Comparison of ENCODE assay signal across 8 mouse cellular contexts in the genomic region with DNA sequence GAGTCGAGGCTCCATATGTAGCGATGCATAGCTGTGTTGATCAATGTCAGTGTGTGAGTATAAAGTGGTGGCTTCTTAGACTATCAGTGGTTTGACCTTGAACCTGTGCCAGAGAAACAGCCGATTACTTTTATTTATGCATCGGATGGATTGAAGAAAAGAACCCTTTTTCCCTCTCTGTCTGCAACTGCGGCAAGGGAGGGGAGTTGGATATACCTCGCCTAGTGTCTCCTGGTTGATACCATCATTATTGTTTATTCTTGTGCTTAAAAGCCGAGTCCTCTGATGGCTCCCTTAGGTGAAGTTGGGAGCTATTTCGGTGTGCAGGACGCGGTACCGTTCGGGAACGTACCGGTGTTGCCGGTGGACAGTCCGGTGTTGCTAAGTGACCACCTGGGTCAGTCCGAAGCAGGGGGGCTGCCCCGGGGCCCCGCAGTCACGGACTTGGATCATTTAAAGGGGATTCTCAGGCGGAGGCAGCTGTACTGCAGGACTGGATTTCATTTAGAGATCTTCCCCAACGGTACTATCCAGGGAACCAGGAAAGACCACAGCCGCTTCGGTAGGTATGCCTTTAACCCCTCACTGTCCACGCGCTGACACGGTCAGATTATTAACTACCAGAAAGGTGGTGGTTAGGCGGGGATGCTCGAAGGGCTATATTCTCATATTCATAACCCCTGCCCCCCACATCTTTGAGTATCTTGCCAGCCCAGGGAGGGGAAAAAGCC. TPM values are rescaled to one million over a fixed set of nuclear protein-coding genes. Genes with fewer than 3 reads are reported as not detected.
A peak's percentile ranks its signal among the peaks of the same experiment; 100 is the strongest.
DNase-seq lines count a peak whose midpoint lies in the region; ATAC-seq and TF ChIP-seq lines count a peak whose summit lies in the region.

No protein-coding gene starts in this region.

- no peaks in the 10 kb centered on the region for H3K9me3 ChIP-seq in heart, embryonic 13.5 days
- no peaks in the 10 kb centered on the region for H3K9me3 ChIP-seq in kidney, postnatal 0 days (replicated peaks; ENCODE audit: low read length)

- H3K4me2 ChIP-seq in heart, embryonic 13.5 days: peak overlapping the region; percentile 95
- peak overlapping the region; percentile 87 for H3K4me2 ChIP-seq in kidney, postnatal 0 days (ENCODE audit: low read length)
- peak overlapping the region; percentile 97 for H3K4me2 ChIP-seq in myocyte (ENCODE audit: low read depth)

- H3K79me2 ChIP-seq in myocyte (ENCODE audit: control insufficient read depth, insufficient read depth): no peaks in the 10 kb centered on the region

- TF ChIP-seq POLR2A in myocyte (IDR thresholded peaks at IDR 0.05; ENCODE audit: insufficient read length, low read depth): no peak

- peak; percentile 5 for DNase-seq in thymus, postnatal 14 days
- DNase-seq in thymus, adult 18-20 months: no peak
- peak; percentile 27 for DNase-seq in embryo, embryonic 10 days (ENCODE audit: low spot score)
- DNase-seq in kidney, postnatal 0 days (ENCODE audit: low spot score): peak; percentile 13
- no peak for DNase-seq in urinary bladder, adult 2 months (ENCODE audit: low spot score)
- DNase-seq in urinary bladder, postnatal 10 days (ENCODE audit: low spot score): no peak

- peaks cover 33% of the 10 kb centered on the region for H3K4me1 ChIP-seq in heart, embryonic 13.5 days
- peaks cover 10% of the 10 kb centered on the region; the same call in 1 of the 2 replicates for H3K4me1 ChIP-seq in kidney, postnatal 0 days (replicated peaks; ENCODE audit: insufficient read depth, low read length)

- TF ChIP-seq CTCF in kidney, postnatal 0 days (IDR thresholded peaks at IDR 0.05; ENCODE audit: low read depth): no peak

- peak overlapping the region; percentile 71 for H3K27ac ChIP-seq in heart, embryonic 13.5 days (replicated peaks)
- peak overlapping the region; percentile 75; the same call in 1 of the 2 replicates for H3K27ac ChIP-seq in kidney, postnatal 0 days

- ATAC-seq in heart, embryonic 13.5 days (ENCODE audit: extremely low read depth, insufficient number of reproducible peaks, low FRiP score, low TSS enrichment): no peak
- ATAC-seq in kidney, postnatal 0 days (replicated peaks; ENCODE audit: low FRiP score, low read depth): no peak

- H3K4me3 ChIP-seq in heart, embryonic 13.5 days: peak overlapping the region; percentile 67
- peak overlapping the region; percentile 63 for H3K4me3 ChIP-seq in kidney, postnatal 0 days (replicated peaks; ENCODE audit: low read depth, low read length)
- H3K4me3 ChIP-seq in myocyte: peak overlapping the region; percentile 69

- whole genome bisulfite sequencing in heart, embryonic 13.5 days: under 1% methylated on average over 29 of the region's 29 CpGs
- under 1% methylated on average over 29 of the region's 29 CpGs for WGBS in kidney, postnatal 0 days

- H3K36me3 ChIP-seq in heart, embryonic 13.5 days: no peaks in the 10 kb centered on the region
- H3K36me3 ChIP-seq in kidney, postnatal 0 days (ENCODE audit: insufficient read depth, low read length): no peaks in the 10 kb centered on the region
- no peaks in the 10 kb centered on the region for H3K36me3 ChIP-seq in myocyte (ENCODE audit: control insufficient read depth, insufficient read depth)

- peak overlapping the region; percentile 80 for H3K9ac ChIP-seq in heart, embryonic 13.5 days
- peak overlapping the region; percentile 66; the same call in 1 of the 2 replicates for H3K9ac ChIP-seq in kidney, postnatal 0 days (ENCODE audit: low read depth, low read length)

- peaks cover 76% of the 10 kb centered on the region for H3K27me3 ChIP-seq in heart, embryonic 13.5 days (replicated peaks)
- H3K27me3 ChIP-seq in kidney, postnatal 0 days (ENCODE audit: insufficient read depth, low read length): peaks cover 18% of the 10 kb centered on the region
- H3K27me3 ChIP-seq in myocyte (ENCODE audit: control insufficient read depth, insufficient read depth, insufficient read length): peaks cover 11% of the 10 kb centered on the region

- peak overlapping the region; percentile 32 for H3ac ChIP-seq in myocyte (ENCODE audit: control insufficient read depth, insufficient read length)

TF ChIP-seq in myocyte, 11 proteins besides CTCF, POLR2A, EP300 and RAD21:
- TF ChIP-seq CEBPB (IDR thresholded peaks at IDR 0.05; ENCODE audit: insufficient read depth, poor library complexity, severe bottlenecking) (no peak), REST (IDR thresholded peaks at IDR 0.05; ENCODE audit: insufficient read depth, insufficient read length) (no peak)

RNA-seq across cellular contexts. Expression of a gene that starts 2.6 kb away (rescaled TPM):
- polyA plus RNA-seq in heart, embryonic 13.5 days (2015; fragmentation: Nextera tagmentation; extraction: Ambion mirVana): 7.6 and 9.2 TPM in 2 replicates
- polyA plus RNA-seq in kidney, postnatal 0 days (2015; fragmentation: Nextera tagmentation; extraction: Ambion mirVana): 15.3 and 16.3 TPM in 2 replicates
- 6.0 TPM for polyA plus RNA-seq in myocyte (2012; fragmentation: generic; extraction: Trizol)
- polyA plus RNA-seq in urinary bladder, adult 2 months (2012; rRNA removed): 6.2 and 8.7 TPM in 2 replicates

Comparison
In these comparisons a context has a peak if more than half of its experiments do, and no peak if none do; other contexts are left out.
1. DNase-seq: peak in thymus, postnatal 14 days (single experiment), embryo, embryonic 10 days (single experiment) and kidney, postnatal 0 days (single experiment); none in thymus, adult 18-20 months (0 of 2), urinary bladder, adult 2 months (single experiment) and urinary bladder, postnatal 10 days (single experiment).
2. Peak in every context shown above with its lines, with median percentiles within 50 percentile points of each other: H3K4me2 ChIP-seq and H3K4me3 ChIP-seq.